Mouse (Mus musculus): ENCODE measurements around the gene Sec31a. TPM values are rescaled to one million over a fixed set of nuclear protein-coding genes. Genes with fewer than 3 reads are reported as not detected.

Gene Sec31a
- polyA plus RNA-seq, 1 experiment from 2014 or later = 119 TPM

Other genes with a start within 250 kb of the Sec31a start
- 16.8 and 18.2 TPM in 2 replicates for gene Lin54, start 84.4 kb upstream of the Sec31a start, polyA plus RNA-seq (2014; fragmentation: Nextera tagmentation; extraction: Ambion mirVana)
- 234 and 239 TPM in 2 replicates for gene Cops4, start 102.1 kb upstream of the Sec31a start, polyA plus RNA-seq (2014; fragmentation: Nextera tagmentation; extraction: Ambion mirVana)
- 2.5 and 2.7 TPM in 2 replicates for gene Plac8, start 156.0 kb upstream of the Sec31a start, polyA plus RNA-seq (2014; fragmentation: Nextera tagmentation; extraction: Ambion mirVana)

Data from neural tube, embryonic 11.5 days (tissue).